Mouse (Mus musculus) urinary bladder, adult 18-20 months (tissue): Measurements from ENCODE around the gene Ier5.

Experiments used
- DNase-seq, 2 experiments: peaks; one replicate each; pipeline ENCODE4 v3.0.0; 2022; ENCODE audit warnings: low spot score in 2 of 2, mixed read lengths in 2 of 2

The Ier5 gene

DNA sequence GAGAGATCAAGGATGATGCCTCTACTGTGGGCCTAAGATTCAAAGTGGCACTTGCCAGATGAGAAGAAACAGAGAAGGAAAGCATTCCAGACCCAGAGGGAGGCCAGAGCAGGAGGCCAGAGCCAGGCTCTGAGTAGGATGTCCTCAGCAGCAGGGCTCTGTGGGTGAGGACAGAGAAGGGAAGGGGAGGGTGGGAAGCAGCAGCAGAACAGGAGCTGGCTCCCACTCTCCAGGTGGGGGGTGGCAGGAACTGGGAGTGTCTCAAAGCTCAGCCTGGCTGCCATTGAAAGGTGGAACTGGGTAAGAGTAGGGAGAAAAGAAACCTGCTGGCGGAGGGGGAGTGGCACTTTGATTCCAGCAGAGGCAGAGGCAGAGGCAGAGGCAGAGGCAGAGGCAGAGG, 46.1 kb downstream of the Ier5 start:
- DNase-seq: no peak

DNA sequence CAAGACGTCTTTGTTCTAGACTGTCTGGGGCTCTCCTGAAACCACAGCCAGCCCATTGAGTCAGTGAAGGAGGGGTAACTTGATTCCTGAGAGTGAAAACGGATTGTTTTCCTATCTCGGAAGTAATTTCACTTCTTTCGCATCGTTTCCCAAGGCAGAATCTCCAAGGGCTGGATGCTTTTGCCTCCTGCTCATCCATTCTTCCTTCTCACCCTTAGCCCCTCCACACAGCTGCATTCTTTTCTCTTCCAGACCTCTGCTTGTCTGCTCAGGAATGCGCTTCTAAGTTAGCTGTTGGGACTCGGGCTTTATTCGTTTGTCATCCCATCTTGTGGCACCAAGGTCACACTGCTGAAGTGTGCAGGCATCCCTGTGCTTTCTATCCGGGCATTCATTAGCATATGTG, 46.7 kb downstream of the Ier5 start:
- no peak for DNase-seq

DNA sequence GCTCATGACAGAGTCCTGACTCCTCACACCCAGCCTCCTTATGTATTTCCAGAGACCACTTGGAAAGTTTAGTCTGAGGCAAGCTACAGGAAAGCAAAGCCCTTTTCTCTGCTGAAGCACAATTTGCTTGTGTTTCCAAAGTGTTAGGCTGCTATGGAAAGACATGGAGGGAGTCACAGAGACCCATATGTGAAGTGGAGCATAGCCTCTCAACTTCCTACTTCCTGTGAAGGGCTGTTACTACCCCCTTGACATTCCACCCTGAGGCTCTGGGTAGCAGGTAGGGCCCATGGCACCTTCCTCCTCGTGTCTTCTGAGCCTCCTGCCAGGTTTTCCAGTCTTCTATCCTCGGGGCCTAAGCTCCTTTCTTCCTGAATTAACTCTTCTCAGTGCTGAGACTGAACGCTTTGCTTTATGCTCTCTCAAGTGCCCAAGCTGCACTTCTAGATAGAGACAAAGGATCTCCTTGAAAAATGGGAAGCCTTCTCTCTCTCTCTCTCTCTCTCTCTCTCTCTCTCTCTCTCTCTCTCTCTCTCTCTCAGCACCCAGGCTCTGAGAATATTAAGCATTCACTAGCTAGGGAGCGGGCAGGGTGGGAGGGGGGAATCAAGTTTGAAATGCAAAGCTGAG, 47.2 kb downstream of the Ier5 start:
- no peak for DNase-seq

DNA sequence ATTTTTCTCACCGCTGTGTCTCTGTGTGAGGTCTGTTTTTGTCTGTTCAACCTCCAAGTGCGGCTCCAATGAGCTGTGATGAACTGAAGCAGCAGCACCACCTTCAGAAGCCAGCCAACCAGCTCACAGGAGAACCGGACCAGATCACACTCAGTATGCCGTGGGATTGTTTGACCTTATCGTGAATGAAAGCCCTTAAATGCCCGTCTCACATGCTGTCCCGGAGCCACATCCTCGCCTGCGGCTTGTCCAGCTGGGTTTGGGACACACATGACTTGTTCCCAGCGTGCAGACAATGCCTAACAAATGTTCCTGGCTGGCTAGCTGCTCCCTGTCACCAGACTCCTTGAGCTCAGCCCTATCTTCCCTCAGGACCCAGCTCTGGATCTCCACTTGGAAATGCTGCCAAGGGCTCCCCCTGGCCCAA, 47.7 kb downstream of the Ier5 start:
- DNase-seq: no peak

DNA sequence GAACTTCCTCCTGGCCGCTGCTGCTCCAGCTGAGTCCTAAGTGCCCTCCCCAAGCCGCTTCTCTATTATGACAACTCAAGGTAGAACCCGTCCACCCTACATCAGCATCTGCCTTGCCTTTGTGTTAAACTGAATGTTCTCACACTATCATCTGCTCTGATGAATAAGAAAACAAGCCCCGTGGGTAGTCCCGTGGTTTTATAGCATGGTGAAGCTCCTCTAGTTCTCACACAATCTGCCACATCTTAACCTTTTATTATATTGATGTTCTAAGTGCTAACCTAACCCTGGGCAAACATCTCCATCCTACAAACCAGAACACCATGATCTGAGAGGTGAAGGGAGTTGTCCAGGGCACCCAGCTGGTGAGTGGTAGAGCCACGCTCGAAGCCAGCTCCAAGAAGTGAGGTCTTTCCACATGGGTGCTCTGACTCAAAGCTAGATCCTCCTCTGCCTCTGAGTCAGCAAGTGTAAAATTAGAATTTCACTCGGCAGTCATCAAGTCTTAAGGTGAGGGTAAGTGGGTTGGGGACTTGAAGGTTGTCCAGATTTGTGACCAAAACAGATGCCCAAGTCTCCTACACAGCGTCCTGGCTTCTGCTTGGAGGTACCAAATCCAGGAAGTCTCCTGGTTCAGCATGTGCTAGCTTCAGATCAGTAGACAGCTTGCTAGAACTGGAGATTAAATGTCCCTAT, 48.4 kb downstream of the Ier5 start:
- DNase-seq: no peak

DNA sequence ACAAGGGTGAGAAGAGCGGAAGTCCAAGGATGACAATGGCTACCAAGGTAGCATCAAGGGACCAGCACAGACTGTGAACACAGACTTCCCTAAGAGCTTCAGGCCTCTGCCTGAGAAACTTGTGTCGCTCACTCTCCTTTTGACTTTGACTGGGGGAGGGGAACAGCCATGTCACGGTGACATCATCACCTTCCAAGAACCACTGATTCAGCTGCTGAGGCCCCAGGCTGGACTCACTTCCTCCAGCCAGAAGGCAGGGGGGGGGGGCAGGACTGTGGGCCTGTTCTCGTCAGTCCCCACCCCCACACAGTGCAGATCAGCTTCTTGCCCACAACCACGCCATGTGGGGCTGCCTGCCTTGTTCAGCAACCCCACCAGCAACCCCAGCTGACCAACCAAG, 49.3 kb downstream of the Ier5 start:
- no peak for DNase-seq

DNA sequence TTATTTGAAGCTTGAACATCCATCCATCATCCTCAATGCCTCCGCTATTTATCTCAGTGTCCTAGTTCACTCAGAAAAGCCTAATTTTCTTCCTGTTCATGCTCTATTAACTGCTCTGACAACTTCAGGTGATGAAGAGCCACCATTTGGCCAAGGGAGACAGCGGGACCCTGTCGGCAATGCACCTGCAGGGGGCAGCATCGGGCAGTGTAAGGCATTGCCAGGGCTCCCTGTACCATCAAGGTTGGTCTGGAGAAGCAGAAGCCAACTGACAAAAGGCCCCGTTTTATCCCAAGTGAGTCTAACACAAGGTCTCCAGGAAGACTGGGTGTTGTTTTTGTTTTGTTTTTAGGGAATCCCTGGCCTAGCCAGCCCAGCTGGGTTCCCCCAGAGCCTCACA, 50.5 kb downstream of the Ier5 start:
- DNase-seq: peak; percentile 86 to 95
